Mouse (Mus musculus): ENCODE measurements around the gene Zfp704. TPM values are rescaled to one million over a fixed set of nuclear protein-coding genes. Genes with fewer than 3 reads are reported as not detected.

Gene Zfp704
- total and polyA plus RNA-seq, 3 experiments = under 0.01 TPM; not detected in 2

DNA sequence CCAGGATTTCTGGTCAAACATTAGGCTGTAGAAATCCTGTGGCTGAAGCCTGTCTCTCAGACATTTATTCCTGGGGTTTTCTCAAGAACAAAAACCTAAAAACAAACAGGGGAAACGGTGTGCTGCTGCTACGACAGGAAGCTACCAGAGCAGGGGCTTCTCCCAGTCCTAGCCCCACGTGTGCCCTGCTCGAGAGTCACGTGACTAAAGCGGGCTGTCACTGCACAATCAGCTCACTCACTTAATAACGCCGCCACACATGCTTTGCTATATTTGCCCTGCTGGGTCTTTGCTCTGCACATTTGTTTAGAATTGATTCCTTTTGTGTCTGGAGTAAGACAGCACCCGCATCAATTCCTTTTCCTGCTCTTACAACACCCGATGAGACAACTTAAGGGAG is 202.1 kb downstream of the Zfp704 start:
- H3K79me2 ChIP-seq (ENCODE audit: control insufficient read depth, insufficient read depth, low read length, poor library complexity) = no peaks in the 10 kb centered on the region
- no peak for DNase-seq (ENCODE audit: low read depth, low spot score)
- no peak overlapping the region for H3K27ac ChIP-seq (ENCODE audit: control insufficient read depth, low read depth, low read length)
- H3K9me3 ChIP-seq (replicated peaks; ENCODE audit: insufficient read depth, low read length) = no peaks in the 10 kb centered on the region
- no peaks in the 10 kb centered on the region for H3K27me3 ChIP-seq (ENCODE audit: control insufficient read depth in 1 of 2, insufficient read depth in 2 of 2, low read length in 2 of 2)
- H3K4me3 ChIP-seq (ENCODE audit: control insufficient read depth in 1 of 2, insufficient read depth in 1 of 2, low read depth in 2 of 2, low read length in 2 of 2) = no peak overlapping the region
- H3K4me1 ChIP-seq (ENCODE audit: control insufficient read depth in 1 of 2, insufficient read depth in 2 of 2, low read length in 2 of 2) = no peaks in the 10 kb centered on the region
- H3K9ac ChIP-seq (ENCODE audit: control insufficient read depth, low read depth, low read length, poor library complexity, severe bottlenecking) = no peak overlapping the region
- TF ChIP-seq TBP (IDR thresholded peaks at IDR 0.05; ENCODE audit: low read depth, low read length) (no peak), UBTF (IDR thresholded peaks at IDR 0.05; ENCODE audit: borderline replicate concordance, insufficient read depth, low read depth, low read length) (no peak), MAX (IDR thresholded peaks at IDR 0.05; ENCODE audit: low read length) (no peak), HCFC1 (IDR thresholded peaks at IDR 0.05; ENCODE audit: low read depth, low read length) (no peak), CTCF (IDR thresholded peaks at IDR 0.05 in 2 of 3, conservative IDR thresholded peaks at IDR 0.05 in 1 of 3; ENCODE audit: control insufficient read depth in 1 of 3, insufficient read depth in 1 of 3, low read depth in 2 of 3, low read length in 3 of 3, poor library complexity in 1 of 3, severe bottlenecking in 1 of 3) (no peak), MAFK (IDR thresholded peaks at IDR 0.05; ENCODE audit: borderline replicate concordance, low read depth, low read length) (no peak), SMC3 (IDR thresholded peaks at IDR 0.05; ENCODE audit: low read depth, low read length) (no peak), NELFE (IDR thresholded peaks at IDR 0.05; ENCODE audit: low read depth, low read length) (no peak), BHLHE40 (IDR thresholded peaks at IDR 0.05; ENCODE audit: borderline replicate concordance, low read depth, low read length) (no peak), MYC (IDR thresholded peaks at IDR 0.05; ENCODE audit: low read depth, low read length) (no peak), KAT2A (conservative IDR thresholded peaks at IDR 0.05; ENCODE audit: low read depth, low read length) (no peak), GATA1 (IDR thresholded peaks at IDR 0.05; ENCODE audit: low read depth, low read length) (no peak)
- no peaks in the 10 kb centered on the region for H3K36me3 ChIP-seq (ENCODE audit: control insufficient read depth in 1 of 2, insufficient read depth in 2 of 2, low read length in 2 of 2)

- no peak for DNase-seq (ENCODE audit: low read depth, low spot score)
- TF ChIP-seq SIN3A (IDR thresholded peaks at IDR 0.05; ENCODE audit: low read length) (no peak), HCFC1 (IDR thresholded peaks at IDR 0.05; ENCODE audit: low read depth, low read length) (no peak), ETS1 (IDR thresholded peaks at IDR 0.05; ENCODE audit: low read depth, low read length) (no peak), CHD2 (IDR thresholded peaks at IDR 0.05; ENCODE audit: low read length) (no peak), ZNF384 (IDR thresholded peaks at IDR 0.05; ENCODE audit: low read depth, low read length) (no peak), POLR2A (IDR thresholded peaks at IDR 0.05; ENCODE audit: control insufficient read depth in 1 of 2, insufficient read depth in 1 of 2, low read depth in 1 of 2, low read length in 2 of 2, poor library complexity in 1 of 2) (no peak), GATA1 (IDR thresholded peaks at IDR 0.05; ENCODE audit: low read depth, low read length) (no peak), E2F4 (IDR thresholded peaks at IDR 0.05; ENCODE audit: borderline replicate concordance, low read depth, low read length) (no peak)
- Histone ChIP-seq H3K36me3 (ENCODE audit: control insufficient read depth in 1 of 2, insufficient read depth in 2 of 2, low read length in 2 of 2) (no peaks in the 10 kb centered on the region), H3K9ac (ENCODE audit: control insufficient read depth, low read depth, low read length, poor library complexity, severe bottlenecking) (no peak overlapping the region), H3K4me1 (ENCODE audit: control insufficient read depth in 1 of 2, insufficient read depth in 2 of 2, low read length in 2 of 2) (no peaks in the 10 kb centered on the region), H3K9me3 (replicated peaks; ENCODE audit: insufficient read depth, low read length) (no peaks in the 10 kb centered on the region), H3K79me2 (ENCODE audit: control insufficient read depth, insufficient read depth, low read length, poor library complexity) (no peaks in the 10 kb centered on the region), H3K4me3 (ENCODE audit: control insufficient read depth in 1 of 2, insufficient read depth in 1 of 2, low read depth in 2 of 2, low read length in 2 of 2) (no peak overlapping the region), H3K27me3 (ENCODE audit: control insufficient read depth in 1 of 2, insufficient read depth in 2 of 2, low read length in 2 of 2) (no peaks in the 10 kb centered on the region), H3K27ac (ENCODE audit: control insufficient read depth, low read depth, low read length) (no peak overlapping the region)
These were observed 202.8 kb downstream of the Zfp704 start for GRCm38 (mm10) chr3:9407119-9407546.

Data from MEL (cell line).